Mouse (Mus musculus) CH12.LX (cell line): ENCODE data around the gene Letmd1.

Experiments used
- CHD1 ChIP-seq: IDR thresholded peaks from 2 replicates; pipeline ENCODE4 v1.6.1; 2012; ENCODE audit warnings: low read depth, low read length, improper control_type of control experiment, inconsistent platforms
- CTCF ChIP-seq, 2 experiments: IDR thresholded peaks in 1 of 2; conservative IDR thresholded peaks in 1 of 2; 2 replicates each; pipeline ENCODE4 v1.5.1; 2011 to 2012; ENCODE audit warnings: low read depth in 2 of 2, low read length in 2 of 2, improper control_type of control experiment in 1 of 2, inconsistent platforms in 1 of 2, mild to moderate bottlenecking in 1 of 2, moderate library complexity in 1 of 2
- E2F4 ChIP-seq: IDR thresholded peaks from 2 replicates; pipeline ENCODE4 v1.6.1; 2011; ENCODE audit warnings: low read depth, low read length, improper control_type of control experiment; ENCODE audit not compliant: insufficient replicate concordance
- EP300 ChIP-seq: IDR thresholded peaks from 2 replicates; pipeline ENCODE4 v1.6.1; 2011; ENCODE audit warnings: low read length, improper control_type of control experiment
- MAX ChIP-seq: IDR thresholded peaks from 2 replicates; pipeline ENCODE4 v1.6.1; 2011; ENCODE audit warnings: low read length, improper control_type of control experiment
- MEF2A ChIP-seq: IDR thresholded peaks from 2 replicates; pipeline ENCODE4 v1.6.1; 2014; ENCODE audit warnings: low read depth, mild to moderate bottlenecking, inconsistent platforms, low read length, improper control_type of control experiment, borderline replicate concordance
- POLR2A ChIP-seq: IDR thresholded peaks from 2 replicates; pipeline ENCODE4 v1.6.1; 2011; ENCODE audit warnings: low read depth, mild to moderate bottlenecking, improper control_type of control experiment, low read length
- TCF12 ChIP-seq: IDR thresholded peaks from 2 replicates; pipeline ENCODE4 v1.6.1; 2014; ENCODE audit warnings: low read depth, mild to moderate bottlenecking, inconsistent platforms, low read length, improper control_type of control experiment
- USF1 ChIP-seq: IDR thresholded peaks from 2 replicates; pipeline ENCODE4 v1.6.1; 2014; ENCODE audit warnings: low read depth, mild to moderate bottlenecking, inconsistent platforms, low read length, improper control_type of control experiment
- USF2 ChIP-seq: conservative IDR thresholded peaks from 2 replicates; pipeline ENCODE4 v1.6.1; 2011; ENCODE audit warnings: low read depth, low read length, improper control_type of control experiment
- ZC3H11A ChIP-seq: IDR thresholded peaks from 2 replicates; pipeline ENCODE4 v1.6.1; 2012; ENCODE audit warnings: low read depth, mild to moderate bottlenecking, inconsistent platforms, low read length, improper control_type of control experiment
- ZMIZ1 ChIP-seq: IDR thresholded peaks from 2 replicates; pipeline ENCODE4 v1.6.1; 2012; ENCODE audit warnings: low read depth, mild to moderate bottlenecking, inconsistent platforms, low read length, improper control_type of control experiment

DNA sequence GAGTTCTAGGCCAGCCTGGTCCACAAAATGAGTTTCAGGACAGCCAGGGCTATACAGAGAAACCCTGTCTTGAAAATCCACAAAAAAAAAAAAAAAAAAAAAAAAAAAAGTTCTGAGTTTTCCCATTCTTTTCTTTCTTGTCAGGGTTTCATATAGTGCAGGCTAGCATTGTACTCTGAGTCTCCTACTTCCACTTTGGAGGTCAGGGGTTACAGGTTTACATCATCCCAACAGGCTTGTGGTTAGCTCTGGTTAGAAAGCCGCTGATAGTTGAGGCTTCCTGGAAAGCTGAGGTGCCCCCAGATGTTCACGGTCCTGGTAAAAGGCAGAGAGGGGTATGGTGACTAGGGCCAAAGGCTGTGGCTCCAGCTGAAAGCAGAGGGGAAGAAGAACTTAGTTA is 21.9 kb upstream of the Letmd1 start:
- TF ChIP-seq E2F4 (no peak), CTCF (conservative IDR thresholded peaks at IDR 0.05 in 1 of 2, IDR thresholded peaks at IDR 0.05 in 1 of 2; ENCODE audit: low read depth in 2 of 2, low read length in 2 of 2) (no peak), POLR2A (no peak), ZMIZ1 (no peak), MEF2A (no peak), EP300 (no peak), MAX (no peak), CHD1 (no peak), ZC3H11A (no peak), USF1 (no peak), TCF12 (no peak), USF2 (no peak)
